Mouse (Mus musculus) forebrain, embryonic 16.5 days (tissue): ENCODE data around the gene Gng2. TPM values are rescaled to one million over a fixed set of nuclear protein-coding genes. Genes with fewer than 3 reads are reported as not detected.

Experiments used
- ATAC-seq: fragments of 200-750 bp; cut with Nextera tagmentation; 2 replicates; pipeline ENCODE4 v1.8.0; 2017; ENCODE audit warnings: mild to moderate bottlenecking, moderate library complexity
- H3K27ac ChIP-seq: fragments of 300-500 bp; sonication (generic); 2 replicates; pipeline ENCODE4 v1.5.1; 2014; ENCODE audit warnings: low read length, control low read depth
- H3K27me3 ChIP-seq: fragments of 300-500 bp; sonication (generic); replicated peaks from 2 replicates; pipeline ENCODE4 v1.6.1; 2014; ENCODE audit warnings: low read length; ENCODE audit not compliant: control insufficient read depth, insufficient read depth
- H3K36me3 ChIP-seq: fragments of 300-500 bp; sonication (generic); 2 replicates; pipeline ENCODE4 v1.6.1; 2014; ENCODE audit not compliant: control insufficient read depth, insufficient read depth
- H3K4me1 ChIP-seq: fragments of 300-500 bp; sonication (generic); replicated peaks from 2 replicates; pipeline ENCODE4 v1.6.1; 2014; ENCODE audit warnings: low read length; ENCODE audit not compliant: control insufficient read depth, insufficient read depth
- H3K4me2 ChIP-seq: fragments of 300-500 bp; sonication (generic); 2 replicates; pipeline ENCODE4 v1.6.1; 2014; ENCODE audit warnings: mild to moderate bottlenecking, low read length, control low read depth
- H3K4me3 ChIP-seq: fragments of 300-500 bp; sonication (generic); replicated peaks from 2 replicates; pipeline ENCODE4 v1.5.1; 2014; ENCODE audit warnings: mild to moderate bottlenecking, low read length, control low read depth
- H3K9ac ChIP-seq: fragments of 300-500 bp; sonication (generic); replicated peaks from 2 replicates; pipeline ENCODE4 v1.6.1; 2014; ENCODE audit warnings: low read depth, low read length, control low read depth
- H3K9me3 ChIP-seq: fragments of 300-500 bp; sonication (generic); 2 replicates; pipeline ENCODE4 v1.6.1; 2016; ENCODE audit warnings: low read length; ENCODE audit not compliant: control insufficient read depth
- WGBS: fragments of 180-500 bp; shearing (Covaris S2); extraction: QIAGEN DNeasy Blood & Tissue Kit; methylation state at CpG from one replicate; pipeline ENCODE4 v1.1.7; 2014; 5-methylcytosine and 5-hydroxymethylcytosine counted together
- polyA plus RNA-seq: library from polyadenylated mRNA; unstranded; fragments of >200 nt; fragmentation: Nextera tagmentation; extraction: Ambion mirVana; gene quantifications from 2 replicates; pipeline ENCODE4 v1.2.1, GENCODE M21; 2015

The Gng2 gene
- polyA plus RNA-seq, 1 experiment from 2014 or later = 498 TPM

- H3K9ac ChIP-seq = no peak overlapping the region
- ATAC-seq = peak; percentile 45
- H3K9me3 ChIP-seq = no peaks in the 10 kb centered on the region
- H3K4me3 ChIP-seq = no peak overlapping the region
- H3K27ac ChIP-seq = no peak overlapping the region
- no peaks in the 10 kb centered on the region for H3K36me3 ChIP-seq
- peaks cover 4% of the 10 kb centered on the region for H3K4me1 ChIP-seq
- no peaks in the 10 kb centered on the region for H3K27me3 ChIP-seq
- 33% methylated on average over 7 of the region's 8 CpGs for WGBS
- H3K4me2 ChIP-seq = no peak overlapping the region; the same call in 1 of the 2 replicates
These were observed 118.3 kb downstream of the Gng2 start for GRCm38 (mm10) chr14:19858808-19859776.

GRCm38 (mm10) chr14:19858279-19858678 lies 119.1 kb downstream of the Gng2 start:
- no peak for ATAC-seq
- no peaks in the 10 kb centered on the region for H3K9me3 ChIP-seq
- no peaks in the 10 kb centered on the region for H3K27me3 ChIP-seq
- H3K27ac ChIP-seq = no peak overlapping the region
- no peak overlapping the region for H3K4me3 ChIP-seq
- H3K36me3 ChIP-seq = no peaks in the 10 kb centered on the region
- no peak overlapping the region for H3K9ac ChIP-seq
- no peak overlapping the region for H3K4me2 ChIP-seq
- WGBS = 70% methylated on average over 2 of the region's 2 CpGs
- H3K4me1 ChIP-seq = peaks cover 4% of the 10 kb centered on the region

GRCm38 (mm10) chr14:19853471-19853870 lies 124.0 kb downstream of the Gng2 start:
- Histone ChIP-seq H3K27me3 (no peaks in the 10 kb centered on the region), H3K4me3 (no peak overlapping the region), H3K27ac (no peak overlapping the region), H3K36me3 (no peaks in the 10 kb centered on the region), H3K4me1 (no peaks in the 10 kb centered on the region), H3K9ac (no peak overlapping the region), H3K9me3 (no peaks in the 10 kb centered on the region), H3K4me2 (no peak overlapping the region)
- ATAC-seq = no peak
- 48% methylated on average over 3 of the region's 3 CpGs for WGBS

GRCm38 (mm10) chr14:19839600-19840332 lies 137.7 kb downstream of the Gng2 start:
- H3K36me3 ChIP-seq = no peaks in the 10 kb centered on the region
- no peaks in the 10 kb centered on the region for H3K9me3 ChIP-seq
- peak overlapping the region; percentile 45 for H3K4me2 ChIP-seq
- ATAC-seq = peak; percentile 81
- no peaks in the 10 kb centered on the region for H3K4me1 ChIP-seq
- 0 out of 2 replicates have a peak overlapping the region, but pooled peaks have one; percentile 20 for H3K9ac ChIP-seq
- no peak overlapping the region for H3K27ac ChIP-seq
- no peaks in the 10 kb centered on the region for H3K27me3 ChIP-seq
- H3K4me3 ChIP-seq = no peak overlapping the region
- WGBS = 17% methylated on average over 15 of the region's 15 CpGs

GRCm38 (mm10) chr14:19836289-19836688 lies 141.1 kb downstream of the Gng2 start:
- no peaks in the 10 kb centered on the region for H3K36me3 ChIP-seq
- 64% methylated on average over 3 of the region's 3 CpGs for WGBS
- no peak overlapping the region for H3K4me3 ChIP-seq
- no peak for ATAC-seq
- no peak overlapping the region for H3K4me2 ChIP-seq
- no peaks in the 10 kb centered on the region for H3K27me3 ChIP-seq
- H3K4me1 ChIP-seq = no peaks in the 10 kb centered on the region
- no peak overlapping the region for H3K9ac ChIP-seq
- H3K9me3 ChIP-seq = no peaks in the 10 kb centered on the region
- no peak overlapping the region for H3K27ac ChIP-seq

- Histone ChIP-seq H3K4me3 (0 out of 2 replicates have a peak overlapping the region, but pooled peaks have one; percentile 11), H3K4me1 (peaks cover 31% of the 10 kb centered on the region), H3K4me2 (peak overlapping the region; percentile 31), H3K9ac (peak overlapping the region; percentile 45), H3K27ac (peak overlapping the region; percentile 90), H3K36me3 (peaks cover 10% of the 10 kb centered on the region), H3K9me3 (no peaks in the 10 kb centered on the region), H3K27me3 (no peaks in the 10 kb centered on the region)
- peak; percentile 55 for ATAC-seq
- 6% methylated on average over 11 of the region's 11 CpGs for WGBS
These were observed 151.9 kb downstream of the Gng2 start for GRCm38 (mm10) chr14:19825481-19825880.

GRCm38 (mm10) chr14:19823321-19824142 lies 153.9 kb downstream of the Gng2 start, which contains the start of gene Rtraf:
Rtraf (minus strand) TSS chr14:19823824.
- Histone ChIP-seq H3K4me3 (peak within 1 kb of the TSS; percentile 98), H3K9ac (peak within 1 kb of the TSS; percentile 92), H3K4me1 (peaks cover 31% of the 10 kb centered on the region), H3K27ac (peak within 1 kb of the TSS; percentile 90), H3K27me3 (no peaks in the 10 kb centered on the region), H3K4me2 (peak within 1 kb of the TSS; percentile 93), H3K9me3 (no peaks in the 10 kb centered on the region), H3K36me3 (peaks cover 13% of the 10 kb centered on the region)
- peak; percentile 97 for ATAC-seq
- 1% methylated on average over 72 of the region's 80 CpGs for WGBS
